Mouse (Mus musculus) cortical plate, adult 2 months (tissue): ENCODE measurements around the gene Cemip.

ENCODE experiments used
- CTCF ChIP-seq: fragments of 200-500 bp; IDR thresholded peaks from 2 replicates; pipeline ENCODE4 v1.5.1; 2011; ENCODE audit warnings: mild to moderate bottlenecking, control low read depth, low read length; ENCODE audit not compliant: insufficient read depth; ENCODE audit errors: extremely low read depth
- POLR2A ChIP-seq: fragments of 200-500 bp; IDR thresholded peaks from 2 replicates; pipeline ENCODE4 v1.6.1; 2011; ENCODE audit warnings: mild to moderate bottlenecking, low read length, control low read depth; ENCODE audit not compliant: insufficient read depth; ENCODE audit errors: extremely low read depth

DNA sequence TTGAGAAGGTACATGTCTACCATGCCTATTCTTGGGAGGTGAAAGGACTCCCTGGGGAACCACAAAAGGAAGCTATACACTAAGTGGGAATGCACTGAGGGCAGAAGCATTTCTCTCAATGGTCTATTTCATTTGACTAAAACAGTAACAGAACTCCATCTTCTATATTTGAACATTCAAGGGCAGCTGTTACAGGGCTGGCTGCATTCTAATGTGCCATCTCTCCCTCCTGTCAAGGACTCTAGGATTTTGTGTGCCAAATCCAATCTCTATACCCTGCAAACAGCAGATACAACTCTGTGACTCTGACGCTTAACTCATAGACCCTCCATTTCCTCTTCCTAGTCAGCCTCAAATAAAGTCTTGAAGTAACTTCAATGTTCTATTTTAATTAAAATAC is 39.4 kb upstream of the Cemip start:
- no peak for TF ChIP-seq POLR2A
- no peak for TF ChIP-seq CTCF
